Mouse (Mus musculus): ENCODE measurements around the gene Ninj2. TPM values are rescaled to one million over a fixed set of nuclear protein-coding genes. Genes with fewer than 3 reads are reported as not detected.

The Ninj2 gene
- 0.23 and 0.44 TPM in 2 replicates for polyA plus RNA-seq (2015; fragmentation: Nextera tagmentation; extraction: Ambion mirVana)

DNA sequence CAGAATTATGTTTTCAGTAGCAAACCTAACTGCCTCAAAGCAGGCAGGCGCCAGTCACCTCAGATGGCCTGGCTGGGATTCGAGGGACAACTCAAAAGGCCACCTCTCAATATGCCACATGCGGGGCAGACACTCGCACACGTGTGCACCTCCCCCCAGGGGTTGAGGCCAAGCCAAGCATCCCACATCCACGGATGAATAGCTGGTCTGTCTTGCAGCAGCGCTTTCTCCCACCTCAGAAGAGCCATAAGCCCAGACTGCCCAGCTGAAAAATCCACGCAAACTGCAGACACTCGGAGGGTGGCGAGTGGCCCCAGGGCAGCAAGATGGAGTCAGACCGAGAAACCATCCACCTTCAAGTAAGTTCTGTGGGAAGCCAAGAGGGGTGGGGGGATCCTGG lies at the start of gene Ninj2:
TSS of gene Ninj2 (plus strand) at position 251 of the 400 bp plus-strand sequence.
- H3K4me2 ChIP-seq (replicated peaks; ENCODE audit: low read depth, low read length): no peak within 1 kb of the TSS
- WGBS: 71% methylated on average over 11 of the region's 11 CpGs
- H3K36me3 ChIP-seq (ENCODE audit: insufficient read depth, low read length): no peaks in the 10 kb centered on the region
- no peaks in the 10 kb centered on the region for H3K4me1 ChIP-seq (ENCODE audit: insufficient read depth, low read depth, low read length)
- H3K4me3 ChIP-seq (ENCODE audit: low read depth, low read length): no peak within 1 kb of the TSS
- no peak within 1 kb of the TSS for H3K9ac ChIP-seq (replicated peaks; ENCODE audit: low read depth)
- TF ChIP-seq CTCF (IDR thresholded peaks at IDR 0.05): no peak
- no peak for TF ChIP-seq EP300 (IDR thresholded peaks at IDR 0.05)
- H3K27ac ChIP-seq (ENCODE audit: low read length): no peak within 1 kb of the TSS
- DNase-seq (ENCODE audit: low spot score) (no peak), ATAC-seq (no peak)
- H3K9me3 ChIP-seq (ENCODE audit: low read length): no peaks in the 10 kb centered on the region
- H3K27me3 ChIP-seq (replicated peaks; ENCODE audit: insufficient read depth, low read length): no peaks in the 10 kb centered on the region

DNA sequence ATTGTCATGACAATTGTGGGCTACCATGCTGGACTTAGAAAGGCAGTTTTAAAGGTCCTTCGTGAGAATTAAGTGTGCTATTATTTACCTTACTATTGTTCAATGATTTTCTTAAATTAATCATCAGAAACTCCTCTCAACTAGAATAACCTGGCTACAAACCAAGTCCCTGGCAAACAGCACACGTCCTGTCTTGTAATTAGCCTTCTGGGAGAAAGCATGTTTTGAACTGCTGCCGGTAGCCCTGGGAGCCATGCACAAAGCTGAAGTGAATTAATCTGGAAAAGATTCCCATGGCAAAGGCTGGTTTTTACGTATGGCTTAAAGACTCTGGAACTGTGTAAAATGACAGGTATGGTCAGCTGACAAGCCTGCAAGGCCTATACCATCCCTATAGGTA lies 47.7 kb upstream of the Ninj2 start:
- no peaks in the 10 kb centered on the region for H3K4me1 ChIP-seq (ENCODE audit: insufficient read depth, low read depth, low read length)
- no peak overlapping the region for H3K4me3 ChIP-seq (ENCODE audit: low read depth, low read length)
- H3K4me2 ChIP-seq (replicated peaks; ENCODE audit: low read depth, low read length): no peak overlapping the region
- no peak overlapping the region for H3K9ac ChIP-seq (replicated peaks; ENCODE audit: low read depth)
- TF ChIP-seq CTCF (IDR thresholded peaks at IDR 0.05) (no peak), EP300 (IDR thresholded peaks at IDR 0.05) (no peak)
- H3K36me3 ChIP-seq (ENCODE audit: insufficient read depth, low read length): no peaks in the 10 kb centered on the region
- ATAC-seq: no peak
- 59% methylated on average over 4 of the region's 4 CpGs for WGBS
- DNase-seq (ENCODE audit: low spot score): no peak
- no peak overlapping the region for H3K27ac ChIP-seq (ENCODE audit: low read length)
- no peaks in the 10 kb centered on the region for H3K27me3 ChIP-seq (replicated peaks; ENCODE audit: insufficient read depth, low read length)
- no peaks in the 10 kb centered on the region for H3K9me3 ChIP-seq (ENCODE audit: low read length)

DNA sequence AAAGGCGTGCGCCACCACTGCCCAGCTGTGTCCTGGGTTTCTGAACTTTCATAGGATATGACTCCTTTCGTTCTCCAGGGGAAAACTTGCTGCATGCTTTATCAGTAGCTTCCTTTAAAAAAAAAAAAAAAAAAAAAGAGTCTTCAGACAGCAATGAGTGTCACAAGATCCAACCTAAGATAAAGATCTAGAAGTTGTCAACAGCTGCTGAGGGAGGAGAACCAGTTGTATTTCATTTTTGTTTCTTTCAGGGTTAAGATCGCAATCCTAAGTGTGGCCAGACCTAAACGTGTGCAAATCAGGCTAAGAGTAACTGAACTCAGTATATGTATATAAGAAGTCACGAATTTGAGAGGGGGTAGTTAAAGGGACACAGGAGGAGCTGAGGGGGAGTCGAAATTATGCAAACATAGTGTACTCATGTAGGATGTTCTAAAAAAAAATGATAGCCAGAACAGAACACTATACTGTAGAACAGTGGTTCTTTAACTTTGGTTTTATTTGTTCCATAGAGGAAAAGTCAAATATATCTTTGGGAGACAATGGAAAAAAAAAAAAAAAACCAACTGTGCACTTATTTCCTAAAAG lies 45.4 kb upstream of the Ninj2 start:
- Histone ChIP-seq H3K4me3 (ENCODE audit: low read depth, low read length) (no peak overlapping the region), H3K4me1 (ENCODE audit: insufficient read depth, low read depth, low read length) (no peaks in the 10 kb centered on the region), H3K27me3 (replicated peaks; ENCODE audit: insufficient read depth, low read length) (no peaks in the 10 kb centered on the region), H3K36me3 (ENCODE audit: insufficient read depth, low read length) (no peaks in the 10 kb centered on the region), H3K27ac (ENCODE audit: low read length) (no peak overlapping the region), H3K4me2 (replicated peaks; ENCODE audit: low read depth, low read length) (no peak overlapping the region), H3K9me3 (ENCODE audit: low read length) (no peaks in the 10 kb centered on the region), H3K9ac (replicated peaks; ENCODE audit: low read depth) (no peak overlapping the region)
- 52% methylated on average over 7 of the region's 7 CpGs for whole genome bisulfite sequencing
- ATAC-seq (no peak), DNase-seq (ENCODE audit: low spot score) (no peak)
- TF ChIP-seq CTCF (IDR thresholded peaks at IDR 0.05) (no peak), EP300 (IDR thresholded peaks at IDR 0.05) (no peak)

DNA sequence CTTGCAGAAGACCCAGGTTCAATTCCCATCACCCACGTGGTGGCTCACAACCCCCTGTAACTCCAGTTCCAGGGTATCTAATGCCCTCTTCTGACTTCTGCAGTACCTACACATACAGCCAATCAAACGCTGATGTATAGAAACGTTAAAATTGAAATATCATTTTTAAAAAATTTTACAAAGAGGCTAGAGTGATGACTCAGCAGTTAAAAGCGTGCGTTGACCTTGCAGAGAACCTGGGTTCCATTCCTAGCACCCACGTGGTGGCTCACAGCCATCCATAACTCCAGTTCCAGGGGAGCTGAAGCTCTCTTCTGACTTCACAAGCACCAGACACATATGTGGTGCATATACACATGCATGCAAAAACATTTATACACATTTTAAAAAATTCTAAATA lies 38.7 kb upstream of the Ninj2 start:
- no peak for TF ChIP-seq EP300 (IDR thresholded peaks at IDR 0.05)
- no peak for TF ChIP-seq CTCF (IDR thresholded peaks at IDR 0.05)
- H3K4me2 ChIP-seq (replicated peaks; ENCODE audit: low read depth, low read length): no peak overlapping the region
- H3K4me1 ChIP-seq (ENCODE audit: insufficient read depth, low read depth, low read length): no peaks in the 10 kb centered on the region; the same call in 1 of the 2 replicates
- no peak overlapping the region for H3K9ac ChIP-seq (replicated peaks; ENCODE audit: low read depth)
- ATAC-seq (no peak), DNase-seq (ENCODE audit: low spot score) (no peak)
- H3K27ac ChIP-seq (ENCODE audit: low read length): no peak overlapping the region
- H3K4me3 ChIP-seq (ENCODE audit: low read depth, low read length): no peak overlapping the region
- no peaks in the 10 kb centered on the region for H3K36me3 ChIP-seq (ENCODE audit: insufficient read depth, low read length)
- 78% methylated on average over 6 of the region's 6 CpGs for WGBS
- H3K9me3 ChIP-seq (ENCODE audit: low read length): no peaks in the 10 kb centered on the region
- H3K27me3 ChIP-seq (replicated peaks; ENCODE audit: insufficient read depth, low read length): no peaks in the 10 kb centered on the region

GRCm38 (mm10) chr6:120055666-120056540 lies 37.2 kb upstream of the Ninj2 start:
- Histone ChIP-seq H3K9ac (replicated peaks; ENCODE audit: low read depth) (no peak overlapping the region), H3K4me2 (replicated peaks; ENCODE audit: low read depth, low read length) (no peak overlapping the region), H3K27me3 (replicated peaks; ENCODE audit: insufficient read depth, low read length) (no peaks in the 10 kb centered on the region), H3K4me3 (ENCODE audit: low read depth, low read length) (no peak overlapping the region), H3K27ac (ENCODE audit: low read length) (no peak overlapping the region), H3K36me3 (ENCODE audit: insufficient read depth, low read length) (no peaks in the 10 kb centered on the region), H3K9me3 (ENCODE audit: low read length) (no peaks in the 10 kb centered on the region), H3K4me1 (ENCODE audit: insufficient read depth, low read depth, low read length) (no peaks in the 10 kb centered on the region; the same call in 1 of the 2 replicates)
- ATAC-seq: no peak
- peak; percentile 31 for DNase-seq (ENCODE audit: low spot score)
- WGBS: 65% methylated on average over 2 of the region's 2 CpGs
- TF ChIP-seq CTCF (IDR thresholded peaks at IDR 0.05): no peak
- TF ChIP-seq EP300 (IDR thresholded peaks at IDR 0.05): no peak

GRCm38 (mm10) chr6:120062934-120063333 lies 30.2 kb upstream of the Ninj2 start:
- ATAC-seq (no peak), DNase-seq (ENCODE audit: low spot score) (no peak)
- 79% methylated on average over 5 of the region's 5 CpGs for WGBS
- H3K4me1 ChIP-seq (ENCODE audit: insufficient read depth, low read depth, low read length): no peaks in the 10 kb centered on the region
- no peak for TF ChIP-seq CTCF (IDR thresholded peaks at IDR 0.05)
- no peak for TF ChIP-seq EP300 (IDR thresholded peaks at IDR 0.05)
- no peak overlapping the region for H3K4me3 ChIP-seq (ENCODE audit: low read depth, low read length)
- no peaks in the 10 kb centered on the region for H3K36me3 ChIP-seq (ENCODE audit: insufficient read depth, low read length)
- no peak overlapping the region for H3K9ac ChIP-seq (replicated peaks; ENCODE audit: low read depth)
- H3K4me2 ChIP-seq (replicated peaks; ENCODE audit: low read depth, low read length): no peak overlapping the region
- H3K27me3 ChIP-seq (replicated peaks; ENCODE audit: insufficient read depth, low read length): no peaks in the 10 kb centered on the region
- no peaks in the 10 kb centered on the region for H3K9me3 ChIP-seq (ENCODE audit: low read length)
- no peak overlapping the region for H3K27ac ChIP-seq (ENCODE audit: low read length)
